Mouse (Mus musculus) layer of hippocampus, postnatal 10 days (tissue): ENCODE results near the gene Fam135a. TPM values are rescaled to one million over a fixed set of nuclear protein-coding genes. Genes with fewer than 3 reads are reported as not detected.

Experiments
- DNase-seq, 2 experiments: peaks; one replicate each; pipeline ENCODE4 v3.0.0; 2021; ENCODE audit warnings: low spot score in 2 of 2
- total RNA-seq, 2 experiments: library from RNA; stranded (reverse); gene quantifications; 2 replicates each; pipeline ENCODE4 v1.2.3; 2021

Gene Fam135a
- total RNA-seq, 2 experiments from 2014 or later: 30.9 to 35.6 TPM

GRCm38 (mm10) chr1:23968027-23968725 is 132.0 kb downstream of the Fam135a start:
- DNase-seq: no peak

GRCm38 (mm10) chr1:23966226-23966625 is 133.9 kb downstream of the Fam135a start:
- no peak for DNase-seq

Other genes starting within 250 kb of the Fam135a start
- gene Smap1, start 178.0 kb downstream of the Fam135a start, total RNA-seq: 100 to 1,000 TPM; 192 to 197 TPM
- gene Sdhaf4, start 94.7 kb downstream of the Fam135a start, total RNA-seq: 10 to 100 TPM; 47.7 to 51.1 TPM
- 1 to 10 TPM; 2.6 to 2.9 TPM for gene Col9a1, start 77.3 kb upstream of the Fam135a start, total RNA-seq